Mouse (Mus musculus) skeletal muscle tissue, adult 2 months (tissue): ENCODE data around the gene Gm38431.
"Not testable (repeated sequence)": the region's sequence is repeated elsewhere in the genome, so short reads cannot be mapped to it uniquely, and the experiment has no call there.

Source experiments
- DNase-seq: peaks from one replicate; pipeline ENCODE4 v3.0.0-alpha.2; 2012; ENCODE audit warnings: low read depth, low spot score

The Gm38431 gene

DNA sequence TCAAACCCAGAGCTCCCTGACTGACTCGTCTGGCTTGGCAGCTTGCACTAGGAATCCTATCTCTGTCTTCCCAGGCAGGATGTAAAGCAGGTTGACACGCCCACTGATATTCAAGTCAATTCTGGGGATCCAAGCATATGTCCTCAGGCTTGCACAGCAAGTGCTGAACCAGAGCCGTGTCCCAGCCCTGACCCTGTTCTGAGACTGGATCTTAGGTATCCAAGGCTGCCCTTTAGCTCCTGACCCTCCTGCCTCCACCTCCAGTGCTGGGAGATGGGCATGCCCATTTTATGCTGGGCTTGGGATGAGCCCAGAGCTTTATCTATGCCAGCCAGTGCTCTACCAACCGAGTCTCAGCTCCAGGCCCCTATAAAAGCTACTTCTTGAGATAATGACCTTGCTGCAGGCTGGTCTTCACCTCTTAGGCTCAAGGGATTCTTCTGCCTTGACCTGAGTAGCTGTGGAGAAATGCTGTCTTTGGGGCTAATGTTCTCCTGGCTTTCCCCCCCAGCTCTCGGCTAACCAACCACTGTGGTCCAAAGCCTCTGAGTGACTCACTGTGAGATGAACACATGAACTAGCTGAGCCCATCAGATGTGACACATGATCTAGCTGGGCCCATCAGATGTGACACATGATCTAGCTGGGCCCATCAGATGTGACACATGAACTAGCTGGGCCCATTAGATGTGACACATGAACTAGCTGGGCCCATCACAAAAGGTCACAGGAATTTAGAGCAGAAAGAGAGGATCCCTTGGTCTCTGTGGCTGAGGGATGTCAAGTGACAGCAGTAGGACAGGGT is 14.2 kb upstream of the Gm38431 start:
- no peak for DNase-seq

DNA sequence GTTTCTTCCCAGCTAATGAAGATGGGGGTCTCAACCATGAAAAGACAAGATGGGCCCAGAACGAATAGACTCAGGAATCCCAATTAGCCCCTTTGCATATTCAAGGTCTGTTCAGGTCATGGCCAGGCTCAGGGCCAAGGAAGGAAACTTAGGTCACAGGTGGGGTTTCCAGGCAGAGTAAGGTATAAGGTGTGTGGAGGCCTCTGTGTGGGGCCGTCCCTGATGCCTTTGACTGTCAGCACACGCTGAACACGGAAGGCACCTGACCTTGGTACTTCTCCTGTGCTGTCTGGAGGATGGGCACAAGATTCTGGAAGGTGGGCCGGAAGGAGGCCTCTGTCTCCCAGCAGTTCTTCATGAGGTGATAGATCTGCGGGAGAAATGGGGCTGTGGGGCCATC is 13.0 kb upstream of the Gm38431 start:
- DNase-seq, result no peak

DNA sequence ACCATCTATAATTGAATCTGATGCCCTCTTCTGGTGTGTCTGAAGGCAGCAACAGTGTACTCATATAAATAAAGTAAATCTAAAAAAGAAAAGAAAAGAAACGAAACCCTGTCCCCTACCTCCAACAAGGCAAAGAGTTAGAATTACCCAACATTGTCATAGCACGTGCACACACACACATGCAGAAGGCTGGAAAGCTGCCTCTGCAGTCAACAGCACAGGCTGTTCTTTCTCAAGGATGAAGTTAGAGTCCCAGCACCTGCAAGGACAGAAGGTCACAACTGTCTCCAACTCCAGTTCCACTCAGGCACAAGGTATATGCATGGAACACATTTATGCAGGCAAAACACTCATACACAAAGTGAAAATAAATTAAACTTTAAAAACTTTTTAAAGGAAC is 10.3 kb upstream of the Gm38431 start:
- no peak for DNase-seq

DNA sequence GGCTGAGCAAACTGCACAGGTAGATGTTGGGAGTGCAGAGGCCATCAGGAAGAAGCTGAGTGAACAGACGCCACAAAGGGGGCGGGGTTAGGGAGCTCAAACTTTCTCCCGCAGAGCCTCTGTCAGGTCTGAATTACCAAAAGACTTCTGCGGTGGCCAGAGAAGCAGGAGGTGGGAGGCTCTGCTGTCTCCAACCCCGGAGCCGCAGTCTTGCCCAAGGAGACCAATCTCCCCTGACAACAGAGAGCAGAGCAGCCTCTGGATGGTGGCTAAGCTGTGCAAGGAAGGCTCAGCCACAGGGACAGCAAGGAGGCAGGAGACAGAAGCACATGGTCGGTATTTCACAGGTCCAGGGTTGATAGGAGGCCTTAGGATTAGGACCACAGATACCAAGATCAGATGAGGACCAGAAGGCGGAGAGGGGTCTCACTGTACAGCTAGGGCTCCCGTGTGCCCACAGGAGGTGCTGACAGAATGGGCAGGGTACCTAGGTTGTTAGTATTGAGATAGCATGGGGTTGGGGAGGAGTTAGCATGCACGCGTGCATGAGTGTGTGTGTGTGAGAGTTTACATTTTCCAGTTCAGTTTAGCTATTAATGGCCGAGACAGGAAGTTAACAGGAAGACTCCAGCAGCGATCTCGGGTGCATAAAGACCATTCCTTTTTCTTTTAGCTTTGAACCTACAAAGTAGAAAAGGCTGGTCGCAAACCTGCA is 8.8 kb upstream of the Gm38431 start:
- no peak for DNase-seq

DNA sequence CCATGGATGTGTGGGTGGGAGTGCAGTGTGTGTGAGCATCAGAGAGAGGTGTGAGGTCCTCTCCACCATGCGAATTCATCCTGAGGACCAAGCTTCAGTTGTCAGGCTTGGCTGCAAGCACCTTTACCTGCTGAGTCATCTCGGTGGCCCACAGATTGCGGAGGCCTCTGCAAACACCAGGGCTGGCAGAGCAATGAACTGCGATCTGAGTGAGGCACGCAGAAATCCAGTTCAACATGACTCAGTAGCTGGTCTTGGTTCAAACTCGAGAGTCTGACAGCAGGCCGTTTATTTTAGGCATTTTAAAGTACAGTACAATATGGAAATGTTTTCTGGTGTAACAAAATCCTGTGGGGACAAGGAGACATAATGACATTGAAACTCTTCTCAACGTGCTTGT is 6.0 kb upstream of the Gm38431 start:
- no peak for DNase-seq

DNA sequence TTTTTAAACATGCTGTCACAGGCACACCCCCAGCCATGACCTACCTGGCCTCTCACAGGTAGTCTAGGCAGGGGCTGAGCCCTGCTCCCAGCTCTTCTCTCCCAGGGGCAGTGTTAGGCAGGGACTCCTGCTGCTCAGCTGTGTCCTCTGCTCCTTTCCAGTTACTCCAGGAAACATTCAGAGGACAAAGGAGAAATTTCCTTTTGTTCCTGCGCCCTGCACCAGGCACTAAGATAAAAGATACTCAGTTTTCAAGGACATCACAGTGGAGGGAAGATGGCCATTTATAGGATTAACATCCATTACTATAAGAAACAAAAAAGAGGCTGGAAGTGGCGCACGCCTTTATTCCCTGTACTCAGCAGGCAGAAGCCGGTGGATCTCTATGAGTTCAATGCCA is 4.2 kb upstream of the Gm38431 start:
- no peak for DNase-seq

DNA sequence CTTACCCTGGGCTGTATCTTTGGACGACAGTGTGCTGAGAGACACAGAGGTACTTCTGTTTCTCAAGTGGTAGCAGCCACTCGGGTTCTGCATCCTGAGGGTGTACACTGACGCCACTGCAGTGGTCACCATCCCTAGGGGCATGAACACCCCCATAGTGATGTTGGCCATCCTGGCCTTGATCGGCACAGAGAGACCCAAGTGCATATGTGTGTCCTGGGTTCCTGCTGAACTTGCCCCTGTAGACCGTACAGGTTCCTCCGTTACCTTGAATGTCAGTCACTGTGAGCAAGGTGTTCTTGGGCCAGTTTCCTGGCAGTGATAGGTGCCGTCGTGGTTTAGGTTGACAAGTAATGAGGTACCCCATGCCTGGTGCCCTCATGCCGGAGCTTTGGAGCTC is 1.6 kb upstream of the Gm38431 start:
- no peak for DNase-seq

DNA sequence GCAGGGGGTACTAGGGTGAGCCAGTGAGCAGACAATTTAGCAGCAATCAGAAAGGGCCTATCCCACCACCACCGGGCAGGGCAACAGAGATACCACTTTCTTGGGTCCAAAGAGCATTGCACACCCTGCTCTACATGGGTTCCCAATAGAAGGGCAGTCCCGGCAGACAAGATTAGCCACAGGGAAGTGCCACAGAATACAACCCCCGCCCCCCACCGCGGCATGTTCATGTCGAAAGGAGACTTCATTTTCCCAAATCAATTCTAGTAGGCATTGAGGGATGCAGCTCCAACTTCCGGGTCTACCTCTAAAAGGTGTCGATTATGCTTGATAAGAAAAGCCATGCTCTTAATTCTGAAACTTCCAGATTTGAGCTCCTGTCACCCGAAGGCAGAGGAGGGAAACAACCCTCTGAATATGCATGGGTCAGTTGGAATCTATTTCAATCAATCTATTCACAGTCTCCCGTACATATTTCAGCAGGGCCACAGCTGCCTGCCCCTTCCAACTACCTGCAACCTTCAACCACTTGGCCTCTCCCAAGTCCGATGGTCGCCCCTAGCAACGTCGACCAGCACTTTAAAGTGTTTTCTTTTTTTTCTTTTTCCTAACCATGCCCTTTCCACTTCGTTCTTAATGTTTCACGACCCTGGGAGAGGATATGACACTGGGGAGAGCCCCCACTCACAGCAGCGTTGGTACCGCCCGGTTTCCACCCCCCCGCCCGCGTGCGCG is 658 bp downstream of the Gm38431 start:
- DNase-seq, result no peak

DNA sequence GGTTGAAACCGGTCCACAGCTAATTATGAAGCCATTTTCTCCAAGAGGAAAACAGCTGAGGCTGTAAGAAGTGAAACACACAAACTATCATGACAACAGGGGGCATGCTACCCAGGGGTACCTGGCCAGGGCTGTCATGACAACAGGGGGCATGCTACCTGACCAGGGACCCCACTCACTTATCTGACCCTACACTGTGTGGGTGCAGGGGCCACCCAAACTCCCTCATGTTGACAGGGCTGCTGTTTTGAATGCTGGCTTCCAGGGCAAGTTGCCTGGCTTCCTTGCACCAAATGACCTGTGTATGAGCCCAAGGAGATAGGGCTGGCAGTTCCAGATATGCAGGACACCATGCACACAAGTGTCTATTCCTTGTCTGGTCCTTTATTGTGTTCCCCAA is 1.3 kb downstream of the Gm38431 start:
- no peak for DNase-seq

DNA sequence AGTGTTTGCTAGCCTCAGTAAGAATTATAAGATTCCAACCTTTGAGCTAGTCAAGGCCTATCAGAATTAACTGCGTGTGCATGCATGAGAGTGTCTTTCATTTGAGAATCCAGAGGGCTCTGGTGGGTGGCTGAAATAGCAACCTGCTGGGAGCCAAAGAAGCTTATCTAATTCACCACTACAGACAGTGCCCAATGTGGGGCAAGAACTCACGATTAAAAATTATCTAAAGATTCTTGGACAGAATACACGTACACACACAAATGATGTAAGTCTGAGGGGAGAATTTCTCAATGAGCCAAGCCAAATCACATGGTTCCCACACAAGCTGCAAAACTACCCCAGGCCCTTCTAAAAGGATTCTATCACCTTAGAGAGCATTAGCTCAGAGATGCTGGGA is 8.5 kb downstream of the Gm38431 start:
- no peak for DNase-seq

DNA sequence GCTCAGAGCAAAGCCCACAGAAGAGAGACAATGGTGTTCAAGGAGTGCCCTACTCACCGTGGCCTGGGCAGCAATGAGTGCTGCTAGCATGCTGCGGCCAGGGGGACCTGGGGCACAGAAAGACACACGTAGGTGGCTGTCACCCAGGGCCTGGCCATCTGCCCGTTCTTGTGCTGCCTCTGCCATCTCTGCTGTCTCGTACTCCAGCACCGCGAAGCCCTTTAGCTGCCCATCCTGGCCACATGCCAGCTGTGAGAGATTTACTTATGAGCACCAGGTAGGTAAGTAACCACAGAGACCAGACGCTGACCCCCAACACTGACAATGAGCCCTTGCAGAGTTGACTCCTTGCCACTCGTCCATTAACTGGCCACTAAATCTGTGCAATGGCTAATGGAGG is 10.7 kb downstream of the Gm38431 start:
- DNase-seq, result peak; percentile 27

DNA sequence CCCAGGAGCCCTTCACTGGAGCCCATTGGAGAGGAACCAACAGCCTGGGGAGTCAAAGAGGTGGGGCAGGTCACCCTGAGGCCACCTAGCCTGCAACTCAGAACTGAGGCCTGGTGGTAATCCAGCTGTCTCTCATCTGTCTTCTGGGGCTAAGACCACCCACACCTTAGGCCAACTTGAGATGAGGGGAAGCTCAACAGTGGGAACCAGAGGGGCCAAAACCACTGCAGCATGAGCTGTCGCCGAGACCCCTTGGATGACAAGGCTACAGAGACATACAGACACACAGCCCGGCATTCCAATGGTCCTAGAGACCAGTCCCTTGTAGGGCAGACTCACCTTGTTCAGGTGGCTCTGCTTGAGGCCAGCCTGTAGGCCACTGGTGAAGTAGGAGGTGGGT is 16.2 kb downstream of the Gm38431 start:
- no peak for DNase-seq

DNA sequence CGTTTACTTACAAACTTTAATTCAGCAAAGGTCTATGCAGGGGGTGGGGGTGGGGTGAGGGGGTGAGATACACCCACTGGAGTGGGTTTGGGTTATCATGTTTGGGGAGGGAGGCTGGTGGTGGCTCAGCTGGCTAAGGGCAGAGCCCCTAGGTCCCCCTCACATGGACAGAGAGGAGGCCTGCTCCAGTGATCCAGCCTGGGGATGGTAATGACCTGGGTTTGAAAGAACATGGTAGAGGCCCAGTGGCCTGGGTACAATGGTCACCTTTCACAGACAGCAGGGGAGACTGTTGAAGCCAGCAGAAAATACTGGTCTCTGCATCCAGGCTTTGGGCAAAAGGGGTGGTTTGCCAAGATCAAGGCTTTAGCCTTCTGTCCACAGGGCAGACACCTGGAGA is 17.6 kb downstream of the Gm38431 start:
- no peak for DNase-seq

DNA sequence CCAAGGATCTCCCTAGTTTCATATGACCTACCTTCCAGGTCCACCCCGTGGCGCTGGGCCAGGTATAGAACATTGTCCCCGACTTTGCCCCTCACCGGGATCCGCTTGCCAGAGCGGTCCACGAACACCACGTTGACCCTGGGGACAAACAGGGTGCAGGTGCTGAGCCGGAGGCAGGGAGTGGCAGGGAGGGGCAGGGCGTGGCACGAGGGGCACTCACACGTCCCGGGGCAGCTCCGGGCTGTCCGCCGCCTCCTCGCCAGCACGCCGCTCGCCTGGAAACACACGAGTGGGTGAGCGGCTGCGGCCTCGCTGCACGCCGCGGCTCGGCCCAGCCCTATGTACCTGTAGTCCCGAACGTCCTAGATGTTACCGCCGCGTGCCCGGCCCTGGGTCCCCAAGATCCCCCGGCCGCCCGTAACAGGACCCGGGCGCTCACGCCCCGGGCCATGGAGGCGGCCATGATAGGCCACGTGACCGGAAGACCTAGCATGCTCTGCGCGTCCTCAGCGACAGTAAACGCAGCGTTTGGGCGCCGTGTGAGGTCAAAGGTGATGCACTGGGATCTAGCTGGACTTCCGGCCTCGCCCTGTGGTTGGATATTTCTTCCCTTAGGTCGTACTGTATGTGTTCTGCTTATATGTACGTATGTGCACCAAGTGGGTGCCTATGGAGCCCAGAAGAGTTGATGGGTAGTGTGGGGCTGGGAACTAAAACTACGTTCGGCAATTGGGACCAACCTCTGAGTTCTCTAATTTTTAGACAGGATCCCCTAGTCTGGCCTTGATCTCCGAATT is 18.6 kb downstream of the Gm38431 start, which contains the start of the genes Gm49373 and Fdx1l:
TSS of gene Gm49373 (minus strand) at position 53 of the 797 bp plus-strand sequence.
TSS of gene Fdx1l (minus strand) at position 571 of the 797 bp plus-strand sequence.
- peak; percentile 87 for DNase-seq

DNA sequence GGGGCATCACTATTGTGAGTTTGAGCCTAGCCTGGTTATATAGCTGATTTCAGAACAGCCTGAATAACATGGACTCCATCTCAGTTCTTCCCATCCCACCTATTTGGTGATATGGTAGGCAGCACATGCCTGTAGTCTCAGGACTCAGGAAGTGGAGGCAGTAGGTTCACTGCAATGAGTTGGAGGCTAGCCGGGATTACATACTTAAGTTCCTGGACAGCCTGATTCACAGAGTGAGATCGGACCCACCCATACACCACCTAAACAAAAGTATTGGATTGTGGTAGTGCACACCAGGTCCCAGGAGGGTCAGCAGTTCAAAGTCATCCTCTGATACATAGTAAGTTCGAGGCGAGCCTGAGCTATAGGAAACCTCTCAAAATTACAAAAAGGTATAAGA is 19.2 kb downstream of the Gm38431 start:
- no peak for DNase-seq

DNA sequence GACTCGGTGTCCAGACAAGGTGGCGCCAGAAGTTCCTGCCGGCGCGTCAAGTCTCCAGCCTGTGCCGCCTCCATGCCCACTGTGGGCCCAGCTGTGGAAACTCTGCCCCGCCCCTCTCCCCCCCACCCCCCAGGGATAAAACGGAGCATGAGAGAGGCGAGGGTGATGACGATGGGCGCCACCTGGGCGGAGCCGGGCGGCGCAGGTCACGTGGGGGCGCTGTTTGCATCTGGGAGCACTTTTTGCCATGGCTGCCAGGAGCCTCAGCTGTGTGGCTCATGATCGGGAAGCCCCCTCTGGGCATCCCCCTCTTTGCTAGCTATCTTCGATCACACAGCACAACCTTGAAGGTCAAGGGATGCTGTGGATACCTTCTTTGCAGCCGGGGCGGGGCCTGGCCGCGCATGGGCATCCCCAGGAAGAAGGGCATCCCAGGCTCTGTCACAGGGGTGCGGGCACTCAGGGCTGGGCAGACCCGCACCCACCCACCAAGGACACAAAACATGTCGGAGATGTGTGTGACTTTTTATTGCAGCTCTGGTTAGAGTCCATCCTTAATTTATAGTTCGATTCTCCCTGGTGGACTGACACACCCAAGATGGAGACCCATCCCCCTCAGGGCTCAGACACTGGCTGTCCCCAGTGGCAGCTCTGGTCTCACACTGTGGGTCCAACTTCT is 24.7 kb downstream of the Gm38431 start, which contains the start of gene Zglp1:
TSS of gene Zglp1 (minus strand) at position 88 of the 679 bp plus-strand sequence.
- DNase-seq, result no peak

DNA sequence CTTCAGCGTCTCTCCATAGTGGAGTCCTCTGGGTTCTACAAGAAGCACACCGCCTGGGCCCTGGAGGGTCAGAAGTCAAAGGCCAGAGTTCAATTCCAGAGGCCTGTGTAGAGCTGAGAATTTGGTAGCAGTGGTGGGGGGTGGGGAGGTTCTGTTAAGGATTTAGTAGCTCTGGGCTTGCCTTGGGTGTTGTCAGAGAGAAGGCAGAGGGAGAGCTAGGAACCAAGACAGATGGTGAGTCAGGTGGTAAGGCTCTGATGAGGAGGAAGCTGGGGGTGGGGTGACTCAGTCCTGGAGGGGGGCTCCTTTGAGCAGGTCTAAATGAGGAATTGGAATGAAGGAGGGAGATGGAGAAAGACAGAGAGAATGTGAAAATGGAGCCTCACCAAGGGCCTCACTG is 28.9 kb downstream of the Gm38431 start:
- DNase-seq, result no peak

DNA sequence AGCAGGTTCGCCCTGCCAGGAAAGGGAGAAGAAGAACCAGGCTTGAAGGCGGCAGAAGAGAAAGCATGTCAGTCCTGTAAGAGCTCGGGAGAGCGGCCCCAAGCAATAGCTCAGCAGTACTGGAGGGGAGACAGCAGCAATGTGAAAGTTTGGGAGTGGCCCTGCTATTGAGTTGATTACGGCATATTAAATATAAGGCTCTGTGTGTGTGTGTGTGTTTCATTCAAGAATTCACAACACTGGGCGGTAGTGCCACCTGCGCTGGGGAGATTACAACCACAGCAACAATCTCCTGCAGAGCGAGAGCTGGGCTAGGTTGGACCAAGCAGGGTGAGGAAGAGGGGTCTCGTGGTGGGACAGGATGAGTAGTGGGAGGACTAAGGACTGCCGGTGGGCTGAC is 40.2 kb downstream of the Gm38431 start:
- DNase-seq, result no peak

DNA sequence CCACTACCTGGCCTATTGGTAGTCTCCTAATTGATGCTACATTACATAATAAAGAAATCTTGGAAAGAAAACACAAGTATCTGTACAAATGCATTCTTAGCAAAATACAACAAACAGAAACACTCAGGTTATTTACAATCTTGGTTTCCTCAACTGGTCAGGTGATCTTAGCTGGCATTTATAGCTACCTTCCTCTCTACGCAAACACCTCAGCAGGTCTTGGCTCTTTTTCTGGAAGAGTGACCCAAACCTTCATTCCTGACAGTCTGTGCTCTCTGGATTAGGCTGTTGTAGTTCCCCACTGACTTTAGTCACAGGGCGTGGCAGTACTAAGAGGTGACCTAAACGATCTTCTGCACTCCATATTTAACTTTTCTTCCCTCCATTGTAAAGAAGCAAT is 46.6 kb downstream of the Gm38431 start:
- no peak for DNase-seq

DNA sequence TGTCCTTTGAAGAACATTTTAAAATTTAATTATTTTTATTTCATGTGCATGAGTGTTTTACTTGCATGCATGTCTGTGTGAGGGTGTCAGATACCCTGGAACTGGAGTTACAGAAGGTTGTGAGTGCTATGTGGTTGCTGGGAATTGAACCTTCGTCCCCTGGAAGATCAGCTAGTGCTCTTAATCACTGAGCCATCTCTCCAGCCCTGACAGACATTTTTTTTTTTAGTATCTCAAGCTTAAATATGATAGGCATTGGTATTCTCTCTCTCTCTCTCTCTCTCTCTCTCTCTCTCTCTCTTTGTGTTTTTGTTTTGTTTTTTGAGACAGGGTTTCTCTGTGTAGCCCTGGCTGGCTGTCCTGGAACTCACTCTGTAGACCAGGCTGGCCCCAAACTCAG is 47.0 kb downstream of the Gm38431 start:
- not testable (repeated sequence) for DNase-seq

DNA sequence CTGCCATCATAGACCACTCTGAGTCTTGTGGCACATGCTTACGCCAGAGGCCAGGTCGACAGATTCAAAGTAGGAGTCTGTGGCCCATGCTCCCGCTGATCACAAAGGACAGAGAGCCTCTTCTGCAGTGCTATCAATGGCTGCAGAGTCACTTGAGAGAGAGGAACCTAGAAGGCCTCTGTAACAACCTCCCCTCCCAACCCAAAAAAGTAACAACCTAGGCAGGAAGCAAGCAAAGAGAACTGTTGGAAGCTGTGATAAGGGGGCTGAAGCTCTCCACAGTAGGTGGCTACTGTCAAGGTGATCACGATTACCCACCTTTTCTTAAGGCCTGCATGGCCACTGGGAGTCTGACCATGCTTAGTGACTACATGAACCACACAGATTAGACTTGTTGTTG is 48.2 kb downstream of the Gm38431 start:
- no peak for DNase-seq
